Mouse (Mus musculus) bone marrow, adult 2 months (tissue): ENCODE data around the gene Emsy.

Experiments used
- CTCF ChIP-seq: fragments of 200-500 bp; IDR thresholded peaks from 2 replicates; pipeline ENCODE4 v1.5.1; 2011; ENCODE audit warnings: low read length, control low read depth; ENCODE audit not compliant: control insufficient read depth, insufficient read depth
- POLR2A ChIP-seq: fragments of 200-500 bp; IDR thresholded peaks from 2 replicates; pipeline ENCODE4 v1.6.1; 2011; ENCODE audit warnings: low read depth, mild to moderate bottlenecking, control low read depth, low read length, borderline replicate concordance; ENCODE audit not compliant: control insufficient read depth

- no peak for TF ChIP-seq CTCF
- TF ChIP-seq POLR2A: no peak
Observed at GRCm38 (mm10) chr7:98601715-98602114, 54.9 kb downstream of the Emsy start.
